Mouse (Mus musculus) heart, embryonic 10.5 days (tissue): ENCODE results near the gene Omd. TPM values are rescaled to one million over a fixed set of nuclear protein-coding genes. Genes with fewer than 3 reads are reported as not detected.

Experiments
- DNase-seq: peaks from one replicate; pipeline ENCODE4 v3.0.0-alpha.2; 2017; ENCODE audit warnings: low spot score
- H3K27ac ChIP-seq: fragments of 300-500 bp; sonication (generic); 2 replicates; pipeline ENCODE4 v1.5.1; 2016; ENCODE audit warnings: mild to moderate bottlenecking
- H3K27me3 ChIP-seq: fragments of 300-500 bp; sonication (generic); 2 replicates; pipeline ENCODE4 v1.6.1; 2016; ENCODE audit warnings: mild to moderate bottlenecking; ENCODE audit not compliant: poor library complexity, insufficient read depth, severe bottlenecking
- H3K36me3 ChIP-seq: fragments of 300-500 bp; sonication (generic); 2 replicates; pipeline ENCODE4 v1.6.1; 2016; ENCODE audit warnings: mild to moderate bottlenecking, moderate library complexity
- H3K4me1 ChIP-seq: fragments of 300-500 bp; sonication (generic); 2 replicates; pipeline ENCODE4 v1.6.1; 2016; ENCODE audit warnings: mild to moderate bottlenecking
- H3K4me3 ChIP-seq: fragments of 300-500 bp; sonication (generic); 2 replicates; pipeline ENCODE4 v1.5.1; 2016; ENCODE audit warnings: mild to moderate bottlenecking, moderate library complexity
- H3K9me3 ChIP-seq: fragments of 300-500 bp; sonication (generic); 2 replicates; pipeline ENCODE4 v1.6.1; 2016; ENCODE audit warnings: mild to moderate bottlenecking, moderate library complexity
- WGBS: fragments of 180-500 bp; shearing (Covaris S2); methylation state at CpG from one replicate; pipeline ENCODE4 v1.1.7; 2016; 5-methylcytosine and 5-hydroxymethylcytosine counted together
- polyA plus RNA-seq: library from polyadenylated mRNA; unstranded; fragments of >200 nt; fragmentation: Nextera tagmentation; extraction: Ambion mirVana; gene quantifications from 2 replicates; pipeline ENCODE4 v1.2.1, GENCODE M21; 2016

Gene Omd
- polyA plus RNA-seq, result 0.65 and 1.0 TPM in 2 replicates

GRCm38 (mm10) chr13:49581541-49582530 is at the start of gene Omd:
Omd (plus strand) TSS chr13:49582462.
- Histone ChIP-seq H3K4me3 (no peak within 1 kb of the TSS), H3K4me1 (no peaks in the 10 kb centered on the region), H3K9me3 (no peaks in the 10 kb centered on the region), H3K27me3 (no peaks in the 10 kb centered on the region), H3K36me3 (no peaks in the 10 kb centered on the region), H3K27ac (no peak within 1 kb of the TSS)
- WGBS, result 66% methylated on average over 8 of the region's 8 CpGs
- no peak for DNase-seq

- H3K9me3 ChIP-seq, result no peaks in the 10 kb centered on the region
- H3K36me3 ChIP-seq, result no peaks in the 10 kb centered on the region
- H3K27me3 ChIP-seq, result no peaks in the 10 kb centered on the region
- H3K27ac ChIP-seq, result no peak overlapping the region
- H3K4me3 ChIP-seq, result no peak overlapping the region
- no peaks in the 10 kb centered on the region for H3K4me1 ChIP-seq
- DNase-seq, result no peak
- WGBS, result 87% methylated on average over 1 of the region's 1 CpGs
Measured at GRCm38 (mm10) chr13:49536946-49537345, 45.3 kb upstream of the Omd start.

- no peaks in the 10 kb centered on the region for H3K4me1 ChIP-seq
- no peaks in the 10 kb centered on the region for H3K9me3 ChIP-seq
- WGBS, result 78% methylated on average over 1 of the region's 1 CpGs
- no peak overlapping the region for H3K27ac ChIP-seq
- H3K36me3 ChIP-seq, result no peaks in the 10 kb centered on the region
- H3K4me3 ChIP-seq, result no peak overlapping the region
- DNase-seq, result no peak
- H3K27me3 ChIP-seq, result no peaks in the 10 kb centered on the region
Measured at GRCm38 (mm10) chr13:49538693-49539092, 43.6 kb upstream of the Omd start.

GRCm38 (mm10) chr13:49544279-49544678 is 38.0 kb upstream of the Omd start, which contains the start of gene Aspn:
Aspn (plus strand) TSS chr13:49544443.
- H3K9me3 ChIP-seq, result no peaks in the 10 kb centered on the region
- no peaks in the 10 kb centered on the region for H3K27me3 ChIP-seq
- no peaks in the 10 kb centered on the region for H3K36me3 ChIP-seq
- no peak within 1 kb of the TSS for H3K27ac ChIP-seq
- 87% methylated on average over 3 of the region's 3 CpGs for WGBS
- peaks cover 8% of the 10 kb centered on the region; the same call in 1 of the 2 replicates for H3K4me1 ChIP-seq
- no peak within 1 kb of the TSS for H3K4me3 ChIP-seq
- no peak for DNase-seq

DNA sequence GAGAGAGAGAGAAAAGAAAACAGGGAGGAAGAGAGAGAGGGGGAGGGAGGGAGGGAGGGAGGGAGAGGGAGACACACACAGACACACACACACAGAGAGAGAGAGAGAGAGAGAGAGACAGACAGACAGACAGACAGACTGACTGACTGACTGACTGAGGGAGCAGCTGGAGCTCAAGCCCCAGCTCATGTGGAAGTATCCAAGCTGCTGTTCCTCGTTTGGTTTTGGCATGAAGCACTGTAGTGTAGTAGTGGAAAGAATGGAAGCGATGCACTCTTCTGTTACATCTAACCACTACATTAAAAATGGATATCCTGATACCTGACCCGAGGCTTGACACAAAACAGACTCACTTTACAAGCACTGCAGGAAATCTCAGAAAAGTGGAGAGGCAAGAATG is 36.6 kb upstream of the Omd start:
- no peaks in the 10 kb centered on the region for H3K27me3 ChIP-seq
- no peak overlapping the region for H3K4me3 ChIP-seq
- H3K36me3 ChIP-seq, result no peaks in the 10 kb centered on the region
- H3K9me3 ChIP-seq, result no peaks in the 10 kb centered on the region
- H3K4me1 ChIP-seq, result peaks cover 8% of the 10 kb centered on the region; the same call in 1 of the 2 replicates
- DNase-seq, result no peak
- WGBS, result 39% methylated on average over 3 of the region's 3 CpGs
- no peak overlapping the region for H3K27ac ChIP-seq

GRCm38 (mm10) chr13:49546517-49546916 is 35.7 kb upstream of the Omd start:
- no peaks in the 10 kb centered on the region for H3K27me3 ChIP-seq
- WGBS, result 84% methylated on average over 1 of the region's 1 CpGs
- H3K36me3 ChIP-seq, result no peaks in the 10 kb centered on the region
- no peak for DNase-seq
- no peak overlapping the region for H3K4me3 ChIP-seq
- peaks cover 8% of the 10 kb centered on the region; the same call in 1 of the 2 replicates for H3K4me1 ChIP-seq
- no peaks in the 10 kb centered on the region for H3K9me3 ChIP-seq
- no peak overlapping the region for H3K27ac ChIP-seq

- peaks cover 8% of the 10 kb centered on the region; the same call in 1 of the 2 replicates for H3K4me1 ChIP-seq
- H3K27ac ChIP-seq, result no peak overlapping the region
- no peak overlapping the region for H3K4me3 ChIP-seq
- 73% methylated on average over 1 of the region's 1 CpGs for WGBS
- DNase-seq, result no peak
- no peaks in the 10 kb centered on the region for H3K27me3 ChIP-seq
- no peaks in the 10 kb centered on the region for H3K36me3 ChIP-seq
- no peaks in the 10 kb centered on the region for H3K9me3 ChIP-seq
Measured at GRCm38 (mm10) chr13:49547563-49548150, 34.6 kb upstream of the Omd start.

GRCm38 (mm10) chr13:49549616-49550015 is 32.6 kb upstream of the Omd start:
- H3K9me3 ChIP-seq, result no peaks in the 10 kb centered on the region
- no peak overlapping the region for H3K27ac ChIP-seq
- 90% methylated on average over 3 of the region's 3 CpGs for WGBS
- no peak for DNase-seq
- H3K27me3 ChIP-seq, result no peaks in the 10 kb centered on the region
- H3K4me1 ChIP-seq, result peaks cover 8% of the 10 kb centered on the region; the same call in 1 of the 2 replicates
- no peaks in the 10 kb centered on the region for H3K36me3 ChIP-seq
- H3K4me3 ChIP-seq, result no peak overlapping the region

GRCm38 (mm10) chr13:49554519-49554918 is 27.7 kb upstream of the Omd start:
- 73% methylated on average over 5 of the region's 5 CpGs for WGBS
- Histone ChIP-seq H3K4me3 (no peak overlapping the region), H3K27ac (no peak overlapping the region), H3K9me3 (no peaks in the 10 kb centered on the region), H3K27me3 (no peaks in the 10 kb centered on the region), H3K36me3 (no peaks in the 10 kb centered on the region), H3K4me1 (no peaks in the 10 kb centered on the region)
- no peak for DNase-seq

DNA sequence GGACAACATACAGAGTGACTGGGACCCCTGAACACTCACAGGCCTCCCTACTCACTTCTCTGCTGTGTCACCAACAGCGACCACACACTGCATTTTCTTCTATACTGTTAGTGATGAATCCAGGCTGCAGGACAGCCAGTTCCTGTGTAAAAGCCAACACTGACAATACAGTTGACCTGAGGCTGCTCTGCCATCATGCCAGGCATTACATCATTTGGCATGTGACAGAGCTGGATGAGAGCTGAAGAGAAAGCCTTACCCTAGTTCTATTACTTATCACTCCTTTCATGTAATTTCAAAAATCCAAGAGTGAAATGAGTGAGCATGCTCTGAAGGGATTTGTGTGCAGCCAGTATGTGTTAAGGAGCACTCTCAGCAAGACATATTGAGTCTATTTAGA is 26.1 kb upstream of the Omd start:
- no peak overlapping the region for H3K27ac ChIP-seq
- no peaks in the 10 kb centered on the region for H3K4me1 ChIP-seq
- 87% methylated on average over 1 of the region's 1 CpGs for WGBS
- H3K27me3 ChIP-seq, result no peaks in the 10 kb centered on the region
- H3K9me3 ChIP-seq, result no peaks in the 10 kb centered on the region
- DNase-seq, result no peak
- no peak overlapping the region for H3K4me3 ChIP-seq
- H3K36me3 ChIP-seq, result no peaks in the 10 kb centered on the region

DNA sequence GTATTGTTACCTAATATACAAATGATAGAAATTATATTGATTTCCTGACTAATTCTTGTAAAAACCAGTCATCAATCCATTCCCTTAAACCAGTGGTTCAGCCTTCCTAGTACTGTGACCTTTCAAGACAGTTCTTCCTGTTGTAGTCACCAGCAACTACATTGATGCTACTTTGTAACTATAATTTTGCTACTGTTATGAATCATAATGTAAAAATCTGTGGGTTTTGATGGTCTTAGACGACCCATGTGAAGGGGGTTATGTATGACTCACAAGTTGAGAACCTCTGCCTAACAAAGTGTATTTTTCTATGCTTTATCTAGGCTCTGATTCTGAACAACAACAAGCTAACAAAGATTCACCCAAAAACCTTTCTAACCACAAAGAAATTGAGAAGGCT is 25.3 kb upstream of the Omd start:
- Histone ChIP-seq H3K27ac (no peak overlapping the region), H3K4me3 (no peak overlapping the region), H3K27me3 (no peaks in the 10 kb centered on the region), H3K4me1 (no peaks in the 10 kb centered on the region), H3K9me3 (no peaks in the 10 kb centered on the region), H3K36me3 (no peaks in the 10 kb centered on the region)
- 60% methylated on average over 1 of the region's 1 CpGs for WGBS
- no peak for DNase-seq

- DNase-seq, result no peak
- Histone ChIP-seq H3K9me3 (no peaks in the 10 kb centered on the region), H3K27ac (no peak overlapping the region), H3K4me3 (no peak overlapping the region), H3K27me3 (no peaks in the 10 kb centered on the region), H3K4me1 (no peaks in the 10 kb centered on the region), H3K36me3 (no peaks in the 10 kb centered on the region)
- 38% methylated on average over 2 of the region's 2 CpGs for WGBS
Measured at GRCm38 (mm10) chr13:49559185-49559584, 23.1 kb upstream of the Omd start.

- H3K27ac ChIP-seq, result no peak overlapping the region
- 40% methylated on average over 2 of the region's 2 CpGs for WGBS
- H3K27me3 ChIP-seq, result no peaks in the 10 kb centered on the region
- H3K4me1 ChIP-seq, result no peaks in the 10 kb centered on the region
- H3K4me3 ChIP-seq, result no peak overlapping the region
- no peaks in the 10 kb centered on the region for H3K36me3 ChIP-seq
- no peaks in the 10 kb centered on the region for H3K9me3 ChIP-seq
- no peak for DNase-seq
Measured at GRCm38 (mm10) chr13:49560886-49561285, 21.4 kb upstream of the Omd start.
